Mouse (Mus musculus) hindlimb bud, embryonic 11.5 days (tissue): ENCODE measurements around the gene Panx1.

Experiments
- DNase-seq: peaks from one replicate; pipeline ENCODE4 v3.0.0-alpha.2; 2012; ENCODE audit warnings: low read depth, low spot score; ENCODE audit errors: extremely low spot score

Gene Panx1

DNA sequence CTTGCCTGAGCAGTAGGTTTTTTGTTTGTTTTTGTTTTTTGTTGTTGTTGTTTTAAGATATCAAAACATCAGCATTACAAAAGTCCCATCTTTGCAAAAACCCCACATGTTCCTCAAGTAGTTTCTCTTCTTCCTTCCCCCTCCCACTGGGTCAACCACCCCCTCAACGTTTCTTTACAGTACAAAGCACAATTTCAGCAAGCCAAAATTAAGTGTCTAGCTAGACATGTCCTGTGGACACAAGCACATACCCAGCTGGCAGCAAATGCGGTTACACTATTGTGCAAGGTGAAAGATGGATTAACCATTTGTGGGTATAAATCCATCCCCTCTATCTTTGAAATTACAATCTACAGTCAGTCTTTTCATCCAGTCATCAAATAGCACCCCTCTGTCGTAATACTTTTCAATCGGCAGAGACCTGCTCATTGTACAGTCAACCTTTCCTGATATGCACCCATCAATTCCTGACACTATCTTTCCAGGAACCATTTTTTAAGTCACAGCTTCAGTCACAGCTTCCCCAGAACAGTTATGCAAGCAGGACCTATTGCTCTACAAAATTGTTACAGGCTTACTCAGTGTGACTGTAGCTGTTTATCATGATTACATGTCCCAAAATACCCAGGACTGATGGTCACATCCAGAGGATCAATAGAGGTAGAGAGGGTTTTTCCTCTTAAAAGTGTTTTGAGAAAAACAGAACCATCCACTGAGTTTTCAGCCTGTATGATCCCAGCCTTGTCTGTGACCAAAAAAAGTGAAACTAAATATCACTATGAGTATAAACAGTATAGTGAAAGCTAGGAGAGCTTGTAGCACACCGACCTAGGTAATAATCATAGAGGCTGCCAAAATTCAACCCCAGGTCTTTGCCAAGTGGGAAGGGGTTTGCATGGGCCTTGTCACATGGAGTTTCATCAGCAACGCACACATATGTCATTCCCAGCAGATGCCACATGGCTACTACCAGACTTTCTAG lies 70.7 kb downstream of the Panx1 start:
- no peak for DNase-seq

DNA sequence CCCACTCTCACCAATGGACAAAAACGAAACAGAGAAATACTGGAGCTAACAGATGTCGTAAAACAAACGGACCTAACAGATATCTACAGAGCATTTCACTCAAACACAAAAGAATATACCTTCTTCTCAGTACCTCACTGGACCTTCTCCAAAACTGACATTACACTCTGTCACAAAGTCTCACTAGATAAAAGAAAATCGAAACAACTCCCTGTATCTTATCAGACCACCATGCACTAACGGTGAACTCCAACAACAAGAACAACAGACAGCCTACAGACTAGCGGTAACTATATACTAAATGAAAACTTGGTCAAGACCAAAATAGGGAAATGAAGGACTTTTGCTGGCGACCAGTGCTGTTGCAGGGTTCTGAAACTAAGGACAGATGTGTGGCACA lies 71.5 kb downstream of the Panx1 start:
- DNase-seq: no peak

DNA sequence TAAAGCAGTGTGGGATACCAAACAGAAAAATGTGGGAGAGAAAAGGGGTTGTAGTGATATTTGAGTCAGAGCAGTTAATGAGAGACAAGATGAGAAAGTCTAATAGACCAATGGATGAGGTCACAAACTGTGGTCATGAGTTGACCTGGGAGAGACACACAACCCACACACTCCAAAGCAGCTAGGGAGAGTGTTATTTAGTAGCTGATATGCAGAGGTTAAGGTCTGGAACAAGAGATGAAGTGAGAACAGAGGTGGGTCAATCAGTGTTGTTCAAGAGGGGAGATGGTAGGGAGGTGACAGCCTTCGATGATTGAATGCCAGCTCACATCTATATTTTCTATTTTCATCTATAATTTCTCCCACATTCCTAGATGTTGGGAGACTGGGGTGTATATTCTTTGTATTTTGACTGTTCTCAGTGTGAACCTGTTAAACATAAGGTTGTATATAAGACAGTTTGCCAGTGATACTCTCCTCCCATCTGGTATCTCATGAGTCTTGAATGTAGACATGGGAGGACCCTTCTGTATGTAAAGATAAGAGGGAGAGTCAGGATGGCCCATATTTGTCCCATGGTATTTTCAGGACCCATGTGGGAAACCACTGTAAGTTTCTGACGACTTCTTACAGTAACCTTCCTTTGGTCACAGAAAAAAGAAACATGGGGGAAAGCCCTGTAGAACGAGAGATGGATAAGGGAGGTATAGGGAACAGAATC lies 74.3 kb downstream of the Panx1 start:
- DNase-seq: no peak

DNA sequence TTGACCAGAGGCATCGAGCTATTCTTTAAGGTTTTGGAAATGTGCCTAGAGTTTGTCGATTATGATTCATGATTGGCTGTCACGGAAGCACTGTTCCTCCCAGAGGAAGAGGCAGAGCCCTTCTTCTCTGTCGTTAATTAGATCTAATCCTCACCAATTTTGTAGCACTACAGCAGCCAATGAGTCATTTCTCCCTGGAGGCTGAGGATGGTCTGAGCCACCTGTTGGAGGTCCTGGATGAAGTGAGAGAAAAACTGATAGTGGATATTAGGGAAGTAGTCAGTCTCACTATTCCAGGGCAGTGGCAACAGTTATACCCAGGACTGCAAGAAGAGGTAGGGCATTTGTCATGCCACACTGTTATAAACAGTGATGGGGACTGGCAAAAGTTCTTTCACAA lies 75.1 kb downstream of the Panx1 start:
- no peak for DNase-seq

DNA sequence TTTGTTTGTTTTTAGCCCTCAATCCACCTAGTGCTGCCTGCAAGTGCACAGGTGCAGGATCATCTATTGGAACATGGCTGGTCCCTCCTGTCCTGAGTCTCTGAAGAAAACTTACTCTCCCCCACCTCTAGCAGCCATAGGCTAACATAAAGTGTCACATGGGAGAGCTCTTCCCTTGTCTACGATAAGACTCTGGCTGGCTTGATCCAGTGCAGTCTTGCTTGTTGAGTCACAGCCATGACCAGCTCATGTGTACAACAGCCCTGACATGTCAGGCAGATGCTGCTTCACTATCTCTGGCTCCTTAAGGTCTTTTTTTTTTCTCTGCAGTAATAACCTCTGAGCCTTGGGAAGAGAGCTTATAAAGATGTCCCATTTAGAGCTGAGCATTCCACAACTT lies 77.7 kb downstream of the Panx1 start:
- DNase-seq: no peak

DNA sequence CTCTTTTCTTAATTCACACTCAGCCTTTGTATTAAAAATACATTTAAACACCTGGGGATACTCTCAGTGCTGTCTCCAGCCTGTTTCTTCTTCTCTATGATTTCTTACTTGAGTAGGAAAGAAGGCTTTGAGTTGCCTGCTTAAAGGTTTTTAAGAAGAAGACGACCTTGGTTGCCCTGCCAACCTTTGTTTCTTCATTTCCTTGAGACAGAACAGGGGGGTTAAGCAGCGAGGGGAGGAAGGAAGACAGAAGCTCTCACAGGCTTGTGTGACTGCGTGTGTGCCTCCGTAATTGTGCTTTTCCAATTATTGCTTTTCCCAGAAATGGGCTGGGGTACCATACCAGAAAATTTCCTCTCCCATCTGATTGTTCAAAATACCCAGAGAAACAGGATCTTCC lies 78.5 kb downstream of the Panx1 start:
- no peak for DNase-seq

DNA sequence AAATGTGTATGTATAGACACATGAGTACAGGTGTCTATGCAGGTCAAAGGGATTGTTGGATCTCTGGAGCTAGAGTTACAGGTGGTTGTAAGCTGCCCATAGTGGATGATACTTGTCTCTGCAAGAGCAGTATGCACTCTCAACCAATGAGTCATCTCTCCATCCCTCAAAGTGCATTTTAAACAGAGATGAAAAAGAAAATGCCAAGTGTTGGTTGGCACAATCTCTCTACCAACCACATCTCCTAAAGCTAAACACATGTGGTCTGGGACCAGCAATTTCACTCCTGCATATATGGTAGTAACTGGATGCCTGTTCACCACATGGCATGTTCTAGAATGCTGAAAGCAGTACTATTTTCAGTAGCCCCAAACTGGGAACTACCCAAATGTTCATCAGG lies 79.9 kb downstream of the Panx1 start:
- DNase-seq: no peak

DNA sequence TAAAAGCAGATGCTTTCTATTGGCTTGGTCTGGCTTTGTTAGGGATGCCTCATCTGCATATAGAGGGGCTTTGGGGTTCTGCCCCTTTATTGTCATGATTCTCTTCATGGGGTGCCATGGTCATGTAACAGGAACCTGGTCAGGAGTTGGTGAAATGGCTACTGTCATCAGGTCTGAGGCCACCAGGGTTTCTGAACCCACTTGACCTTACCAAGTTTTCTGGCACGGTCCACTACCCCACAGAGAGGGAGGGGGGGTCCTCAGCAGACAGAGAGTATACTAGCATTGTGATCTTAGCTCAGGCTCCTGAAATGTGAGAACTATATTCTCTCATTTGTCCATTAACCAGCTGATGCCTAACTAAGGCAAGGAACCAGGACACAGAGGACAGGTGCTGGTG lies 82.5 kb downstream of the Panx1 start:
- no peak for DNase-seq

DNA sequence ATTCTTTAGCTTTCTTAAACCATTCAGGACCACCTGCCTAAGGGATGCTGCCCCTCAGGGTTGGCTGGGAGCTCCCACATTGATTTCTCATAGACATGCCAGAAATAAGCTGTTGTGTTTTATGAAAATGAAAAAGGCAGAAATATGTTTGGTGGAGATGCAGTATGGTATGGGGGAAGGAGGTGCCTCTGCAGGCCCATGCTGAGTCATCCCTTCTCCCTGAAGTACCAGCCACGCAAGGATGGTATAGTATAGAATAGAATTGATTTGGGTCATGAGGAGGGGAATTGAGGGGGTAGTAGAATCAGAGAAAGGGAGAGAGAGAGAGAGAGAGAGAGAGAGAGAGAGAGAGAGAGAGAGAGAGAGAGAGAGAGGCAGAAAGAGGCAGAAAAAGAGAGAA lies 90.6 kb downstream of the Panx1 start:
- no peak for DNase-seq
